Mouse (Mus musculus): ENCODE data around the gene Aqp1. TPM values are rescaled to one million over a fixed set of nuclear protein-coding genes. Genes with fewer than 3 reads are reported as not detected.
A peak's percentile ranks its signal among the peaks of the same experiment; 100 is the strongest.

Gene Aqp1
- polyA plus RNA-seq, 1 experiment from 2014 or later, result 38.4 TPM

DNA sequence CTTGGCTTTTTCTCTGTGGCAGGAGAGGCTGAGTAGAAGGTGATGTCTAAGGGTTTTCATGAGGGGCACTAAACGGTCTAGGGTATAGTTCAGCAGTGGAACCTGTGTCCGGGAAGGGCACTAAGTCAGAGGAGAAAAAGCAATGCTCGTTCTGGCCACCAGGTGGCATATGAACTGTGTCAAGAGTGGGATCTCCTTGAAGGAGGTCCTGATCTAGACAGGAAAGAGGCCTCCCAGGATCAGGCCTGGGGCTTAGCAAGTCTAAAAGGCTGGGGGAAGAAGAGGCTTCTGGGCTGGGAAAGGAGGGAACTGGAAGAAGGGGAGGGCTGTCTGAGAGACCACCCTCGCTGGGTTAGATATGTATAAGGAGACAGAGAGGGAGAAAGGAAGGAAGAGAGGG, 56.2 kb downstream of the Aqp1 start:
- no peak overlapping the region for H3K4me2 ChIP-seq

DNA sequence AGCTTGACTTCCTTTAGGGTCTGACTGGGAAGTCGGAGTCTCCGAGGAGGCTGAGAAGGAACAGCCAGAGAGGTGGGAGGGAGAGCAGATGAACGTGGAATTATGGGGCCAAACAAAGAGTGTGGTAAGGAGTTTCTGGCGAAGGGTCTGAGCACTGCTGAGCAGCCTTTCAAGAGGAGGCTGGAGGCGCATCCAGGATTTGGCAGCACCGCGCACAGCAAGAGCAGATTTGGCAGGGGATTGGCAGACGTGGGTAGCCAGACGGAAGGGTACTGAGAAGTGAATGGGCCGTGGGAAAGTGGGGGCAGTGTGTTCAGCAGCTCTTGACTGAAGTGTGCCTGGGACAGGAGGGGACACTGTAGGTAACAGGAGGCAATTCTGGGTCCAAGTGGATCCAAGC, 58.6 kb downstream of the Aqp1 start:
- Histone ChIP-seq H3K9me3 (replicated peaks) (no peaks in the 10 kb centered on the region), H3K4me2 (no peak overlapping the region), H3K36me3 (no peaks in the 10 kb centered on the region), H3K27me3 (peaks cover 4% of the 10 kb centered on the region; the same call in 1 of the 2 replicates), H3K27ac (no peak overlapping the region), H3K4me3 (replicated peaks) (no peak overlapping the region), H3K9ac (no peak overlapping the region), H3K4me1 (peaks cover 15% of the 10 kb centered on the region)
- WGBS, result 79% methylated on average over 10 of the region's 10 CpGs
- ATAC-seq (replicated peaks; ENCODE audit: low FRiP score), result no peak

More for the DNA sequence above, 56.2 kb downstream of the Aqp1 start:
- Histone ChIP-seq H3K27me3 (peaks cover 9% of the 10 kb centered on the region), H3K27ac (no peak overlapping the region), H3K4me1 (peaks cover 15% of the 10 kb centered on the region), H3K9me3 (replicated peaks) (no peaks in the 10 kb centered on the region), H3K9ac (no peak overlapping the region), H3K4me3 (replicated peaks) (no peak overlapping the region), H3K36me3 (no peaks in the 10 kb centered on the region)
- WGBS, result 9% methylated on average over 4 of the region's 4 CpGs
- ATAC-seq (replicated peaks; ENCODE audit: low FRiP score), result peak; percentile 54

DNA sequence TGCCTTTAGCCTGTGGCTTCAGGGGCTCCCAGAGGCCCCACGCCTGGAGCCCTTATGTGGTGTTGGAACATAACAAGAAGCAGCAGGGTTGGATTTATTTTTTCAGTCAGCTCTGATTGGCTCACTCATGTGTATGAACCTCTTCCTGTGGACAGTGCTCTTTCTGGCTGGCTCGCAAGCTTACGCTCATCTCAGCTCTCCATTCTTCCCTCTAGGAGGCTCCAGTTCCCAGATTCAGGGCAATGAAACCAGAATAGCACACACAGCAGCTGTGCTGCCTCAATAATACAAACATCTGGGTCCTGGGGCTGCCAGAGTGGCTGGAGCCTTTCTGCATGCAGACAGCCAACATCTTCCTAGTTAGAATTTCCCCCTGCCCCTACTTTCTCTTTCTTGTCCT, 59.9 kb downstream of the Aqp1 start:
- peaks cover 15% of the 10 kb centered on the region for H3K4me1 ChIP-seq
- H3K9ac ChIP-seq, result no peak overlapping the region
- H3K27ac ChIP-seq, result peak overlapping the region; percentile 42; the same call in 1 of the 2 replicates
- peak; percentile 81 for ATAC-seq (replicated peaks; ENCODE audit: low FRiP score)
- H3K9me3 ChIP-seq (replicated peaks), result no peaks in the 10 kb centered on the region
- no peaks in the 10 kb centered on the region for H3K36me3 ChIP-seq
- H3K4me3 ChIP-seq (replicated peaks), result no peak overlapping the region
- no peak overlapping the region for H3K4me2 ChIP-seq
- H3K27me3 ChIP-seq, result no peaks in the 10 kb centered on the region
- WGBS, result 24% methylated on average over 3 of the region's 3 CpGs

DNA sequence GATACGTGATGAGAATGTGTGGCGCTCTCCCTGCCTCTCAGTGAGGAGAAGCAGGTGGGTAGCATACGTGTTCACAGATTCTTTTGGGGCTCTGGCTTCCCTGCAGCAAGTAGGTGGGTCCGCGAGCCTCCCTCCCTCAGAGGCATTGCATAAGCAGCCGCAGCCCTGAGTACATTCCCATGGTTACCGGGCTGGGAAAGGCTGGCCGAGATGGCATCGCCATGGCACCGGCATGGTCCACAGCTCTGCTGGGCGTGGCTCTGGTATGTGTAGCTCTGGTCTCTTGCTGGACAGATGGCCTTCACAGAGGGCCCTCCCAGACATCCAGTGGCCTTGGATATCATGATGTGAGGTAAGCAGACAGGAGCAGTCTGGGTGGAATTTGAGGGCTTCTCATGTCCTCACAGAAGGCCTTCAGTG, 60.4 kb downstream of the Aqp1 start:
- H3K4me1 ChIP-seq, result peaks cover 15% of the 10 kb centered on the region
- no peaks in the 10 kb centered on the region for H3K36me3 ChIP-seq
- 61% methylated on average over 11 of the region's 11 CpGs for WGBS
- H3K9ac ChIP-seq, result no peak overlapping the region
- H3K4me3 ChIP-seq (replicated peaks), result no peak overlapping the region
- peak overlapping the region; percentile 42; the same call in 1 of the 2 replicates for H3K27ac ChIP-seq
- no peaks in the 10 kb centered on the region for H3K9me3 ChIP-seq (replicated peaks)
- ATAC-seq (replicated peaks; ENCODE audit: low FRiP score), result peak; percentile 46; the same call in 1 of the 2 replicates
- H3K4me2 ChIP-seq, result no peak overlapping the region
- no peaks in the 10 kb centered on the region for H3K27me3 ChIP-seq

Small RNA genes within 50 kb of the gene (microRNA-seq; reads per million reads assigned to microRNA genes)
- not detected for gene Gm25458

Other genes starting within 250 kb of the Aqp1 start
- 0.13 and 0.26 TPM in 2 replicates for gene Crhr2, start 203.4 kb upstream of the Aqp1 start, polyA plus RNA-seq (2015; fragmentation: Nextera tagmentation; extraction: Ambion mirVana)
- 5.9 and 6.1 TPM in 2 replicates for gene Inmt, start 161.4 kb upstream of the Aqp1 start, polyA plus RNA-seq (2015; fragmentation: Nextera tagmentation; extraction: Ambion mirVana)
- 15.6 and 16.0 TPM in 2 replicates for gene Mindy4, start 133.0 kb upstream of the Aqp1 start, polyA plus RNA-seq (2015; fragmentation: Nextera tagmentation; extraction: Ambion mirVana)
- gene Ghrhr, start 39.9 kb downstream of the Aqp1 start, polyA plus RNA-seq (2015; fragmentation: Nextera tagmentation; extraction: Ambion mirVana), result 0.05 TPM in 1 of 2 replicates, not detected in the other
- gene Adcyap1r1, start 115.5 kb downstream of the Aqp1 start, polyA plus RNA-seq (2015; fragmentation: Nextera tagmentation; extraction: Ambion mirVana), result 3.1 and 3.4 TPM in 2 replicates